Mouse (Mus musculus) testis, postnatal 10 days (tissue): ENCODE results near the gene Mettl21e.
"Not testable (repeated sequence)": the region's sequence is repeated elsewhere in the genome, so short reads cannot be mapped to it uniquely, and the experiment has no call there.

Experiments
- DNase-seq: peaks from one replicate; pipeline ENCODE4 v3.0.0; 2021; ENCODE audit warnings: low spot score

Gene Mettl21e

GRCm38 (mm10) chr1:44218876-44219275, at the start of gene Mettl21e:
Mettl21e (minus strand) TSS chr1:44218961.
- no peak for DNase-seq

GRCm38 (mm10) chr1:44240440-44240839, 21.7 kb upstream of the Mettl21e start:
- not testable (repeated sequence) for DNase-seq

GRCm38 (mm10) chr1:44239969-44240368, 21.2 kb upstream of the Mettl21e start:
- no peak for DNase-seq

GRCm38 (mm10) chr1:44237305-44237704, 18.5 kb upstream of the Mettl21e start:
- no peak for DNase-seq

GRCm38 (mm10) chr1:44235311-44235710, 16.6 kb upstream of the Mettl21e start:
- no peak for DNase-seq

GRCm38 (mm10) chr1:44234531-44234930, 15.8 kb upstream of the Mettl21e start:
- not testable (repeated sequence) for DNase-seq

GRCm38 (mm10) chr1:44229044-44229443, 10.3 kb upstream of the Mettl21e start:
- DNase-seq = peak; percentile 52

GRCm38 (mm10) chr1:44217118-44217517, 1.6 kb downstream of the Mettl21e start:
- no peak for DNase-seq

GRCm38 (mm10) chr1:44216352-44217116, 2.2 kb downstream of the Mettl21e start:
- no peak for DNase-seq

- DNase-seq = no peak
Measured at GRCm38 (mm10) chr1:44214443-44214842, 4.3 kb downstream of the Mettl21e start.

GRCm38 (mm10) chr1:44202876-44203275, 15.9 kb downstream of the Mettl21e start:
- no peak for DNase-seq

- peak; percentile 59 for DNase-seq
Measured at GRCm38 (mm10) chr1:44198273-44199171, 20.2 kb downstream of the Mettl21e start.

GRCm38 (mm10) chr1:44186396-44186795, 32.4 kb downstream of the Mettl21e start:
- DNase-seq = no peak

- DNase-seq = no peak
Measured at GRCm38 (mm10) chr1:44178086-44178485, 40.7 kb downstream of the Mettl21e start.

GRCm38 (mm10) chr1:44173903-44174302, 44.9 kb downstream of the Mettl21e start:
- no peak for DNase-seq

- DNase-seq = no peak
Measured at GRCm38 (mm10) chr1:44172656-44173055, 46.1 kb downstream of the Mettl21e start.

GRCm38 (mm10) chr1:44167859-44168383, 50.8 kb downstream of the Mettl21e start:
- DNase-seq = no peak

- DNase-seq = no peak
Measured at GRCm38 (mm10) chr1:44162389-44162788, 56.4 kb downstream of the Mettl21e start.

GRCm38 (mm10) chr1:44161818-44162217, 56.9 kb downstream of the Mettl21e start:
- no peak for DNase-seq

GRCm38 (mm10) chr1:44158317-44158716, 60.4 kb downstream of the Mettl21e start:
- DNase-seq = no peak

- DNase-seq = no peak
Measured at GRCm38 (mm10) chr1:44155287-44155686, 63.5 kb downstream of the Mettl21e start.
